Mouse (Mus musculus) left cerebral cortex, postnatal 25 days (tissue): ENCODE results near the gene Cnpy3. TPM values are rescaled to one million over a fixed set of nuclear protein-coding genes. Genes with fewer than 3 reads are reported as not detected.

Experiments
- DNase-seq, 2 experiments: peaks; one replicate each; pipeline ENCODE4 v3.0.0; 2022; ENCODE audit warnings: low spot score in 2 of 2, mixed read lengths in 1 of 2
- intact Hi-C: fragments of 180-260 bp; cut with DNase I; formaldehyde crosslinking; loops from one replicate; pipeline ENCODE4 v1.15.1; 2025
- total RNA-seq, 2 experiments: library from RNA; stranded (reverse); gene quantifications; 2 replicates each; pipeline ENCODE4 v1.2.3; 2021

The Cnpy3 gene
- total RNA-seq, 2 experiments from 2014 or later, result 65.5 to 66.0 TPM

GRCm38 (mm10) chr17:46725731-46726645, 26.0 kb downstream of the Cnpy3 start:
- no peak for DNase-seq
- intact Hi-C loops, result no loop called here

- DNase-seq, result no peak
- intact Hi-C loops, result no loop called here
Observed at GRCm38 (mm10) chr17:46725273-46725672, 26.7 kb downstream of the Cnpy3 start.

GRCm38 (mm10) chr17:46724477-46725084, 27.4 kb downstream of the Cnpy3 start:
- DNase-seq, result no peak
- intact Hi-C loops, result no loop called here

- intact Hi-C loops, result no loop called here
Observed at GRCm38 (mm10) chr17:46721077-46721476, 30.9 kb downstream of the Cnpy3 start.

DNA sequence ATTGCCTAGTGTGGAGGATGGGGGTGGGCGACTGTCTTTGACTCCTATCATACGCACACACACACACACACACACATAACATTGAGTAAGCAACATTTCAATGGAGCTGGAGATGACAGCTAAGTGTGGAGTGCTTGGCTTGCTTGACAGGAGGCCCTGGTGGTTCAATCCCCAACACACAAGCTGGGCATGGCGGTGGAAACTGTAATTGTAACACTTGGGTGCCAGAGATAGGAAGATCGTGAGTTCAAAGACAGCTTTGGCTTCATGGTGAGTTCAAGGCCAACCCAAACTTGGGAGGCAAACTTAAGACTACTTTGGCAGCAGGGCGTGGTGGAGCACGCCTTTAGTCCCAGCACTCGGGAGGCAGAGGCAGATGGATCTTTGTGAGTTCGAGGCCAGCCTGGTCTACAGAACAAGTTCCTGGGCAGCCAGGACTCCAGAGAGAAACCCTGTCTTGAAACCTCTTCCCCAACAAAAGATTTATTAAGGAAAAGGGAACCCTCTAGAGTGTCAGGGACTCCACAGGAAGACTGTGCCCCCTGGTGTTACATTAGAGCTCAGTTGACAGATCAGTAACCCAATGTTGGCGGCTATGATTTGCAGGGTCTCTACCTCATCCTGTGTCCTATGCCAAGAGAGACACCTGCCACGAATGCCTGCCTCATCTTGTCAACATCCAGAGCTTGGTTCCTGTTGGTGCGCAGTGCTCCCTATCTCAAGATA, 37.1 kb downstream of the Cnpy3 start:
- no peak for DNase-seq
- intact Hi-C loops, result loop anchor here (5.0 kb wide), 1 partner anchor 68 kb away; the partner anchor contains the start of genes Klc4 and Mrpl2

More at GRCm38 (mm10) chr17:46721077-46721476, 30.9 kb downstream of the Cnpy3 start:
- no peak for DNase-seq

- intact Hi-C loops, result loop anchor here (5.0 kb wide), 1 partner anchor 67 kb away; the partner anchor contains the start of genes Klc4 and Mrpl2
- DNase-seq, result no peak
Observed at GRCm38 (mm10) chr17:46713849-46714248, 38.2 kb downstream of the Cnpy3 start.

DNA sequence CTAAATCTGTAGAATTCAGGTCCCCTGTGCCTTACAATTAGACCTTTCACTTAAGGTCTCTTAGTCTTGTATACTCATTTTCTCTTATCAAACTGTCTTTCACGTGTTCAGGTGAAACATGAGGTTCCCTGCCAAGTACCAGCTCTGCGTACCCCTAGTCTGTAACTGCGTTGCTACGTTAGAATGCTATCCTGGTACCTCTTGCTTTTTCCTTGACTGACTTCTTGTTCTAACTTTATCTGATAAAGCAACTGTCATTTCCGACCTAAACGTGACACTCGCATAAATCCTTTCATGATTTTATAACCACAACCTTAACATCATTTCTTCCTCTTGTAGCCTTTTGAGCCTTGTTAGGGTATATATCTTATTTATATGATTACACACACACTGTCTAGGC, 39.6 kb downstream of the Cnpy3 start:
- intact Hi-C loops, result loop anchor here (5.0 kb wide), 1 partner anchor 65 kb away; the partner anchor contains the start of genes Klc4 and Mrpl2
- no peak for DNase-seq

- DNase-seq, result peak in 1 of 2 experiments; percentile 35
- intact Hi-C loops, result loop anchor here (5.0 kb wide), 1 partner anchor 64 kb away; the partner anchor contains the start of genes Klc4 and Mrpl2
Observed at GRCm38 (mm10) chr17:46711612-46712271, 40.3 kb downstream of the Cnpy3 start.

- intact Hi-C loops, result loop anchor here (5.0 kb wide), 1 partner anchor 64 kb away; the partner anchor contains the start of genes Klc4 and Mrpl2
- peak; percentile 91 to 97 for DNase-seq
Observed at GRCm38 (mm10) chr17:46710959-46711597, 40.9 kb downstream of the Cnpy3 start, which contains the start of gene Pex6. Pex6 (plus strand) TSS chr17:46711463.

GRCm38 (mm10) chr17:46706375-46707089, 45.5 kb downstream of the Cnpy3 start:
- intact Hi-C loops, result no loop called here
- no peak for DNase-seq

GRCm38 (mm10) chr17:46704887-46705835, 46.9 kb downstream of the Cnpy3 start, which contains the start of gene Ppp2r5d:
Ppp2r5d (minus strand) TSS chr17:46705111.
- intact Hi-C loops, result loop anchor here (2.0 kb wide), 1 partner anchor 24 kb away; the partner anchor contains the start of gene Klhdc3
- DNase-seq, result peak; percentile 95 to 99

- intact Hi-C loops, result loop anchor here (2.0 kb wide), 1 partner anchor 23 kb away; the partner anchor contains the start of gene Klhdc3
Observed at GRCm38 (mm10) chr17:46703971-46704886, 47.8 kb downstream of the Cnpy3 start.

DNA sequence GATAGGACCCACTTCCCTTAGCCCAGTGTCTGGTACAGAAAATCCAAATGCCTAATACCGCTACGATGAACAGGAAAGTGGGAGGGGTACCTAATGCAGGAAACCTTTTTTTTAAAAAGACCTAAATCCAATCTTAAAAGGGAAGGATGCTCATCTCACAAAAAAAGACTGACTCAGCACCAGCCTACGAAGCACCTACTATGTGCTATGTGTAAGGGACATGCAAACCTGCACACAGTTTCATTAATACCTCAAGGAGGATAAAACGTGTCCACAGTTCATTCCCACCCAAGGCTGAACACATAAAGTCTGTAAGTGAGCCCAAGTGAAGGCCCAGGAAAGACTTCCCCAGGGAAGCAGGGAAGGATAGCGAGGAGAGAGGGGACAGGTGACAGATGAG, 49.5 kb downstream of the Cnpy3 start:
- intact Hi-C loops, result no loop called here
- DNase-seq, result no peak

More at GRCm38 (mm10) chr17:46703971-46704886, 47.8 kb downstream of the Cnpy3 start:
- no peak for DNase-seq

DNA sequence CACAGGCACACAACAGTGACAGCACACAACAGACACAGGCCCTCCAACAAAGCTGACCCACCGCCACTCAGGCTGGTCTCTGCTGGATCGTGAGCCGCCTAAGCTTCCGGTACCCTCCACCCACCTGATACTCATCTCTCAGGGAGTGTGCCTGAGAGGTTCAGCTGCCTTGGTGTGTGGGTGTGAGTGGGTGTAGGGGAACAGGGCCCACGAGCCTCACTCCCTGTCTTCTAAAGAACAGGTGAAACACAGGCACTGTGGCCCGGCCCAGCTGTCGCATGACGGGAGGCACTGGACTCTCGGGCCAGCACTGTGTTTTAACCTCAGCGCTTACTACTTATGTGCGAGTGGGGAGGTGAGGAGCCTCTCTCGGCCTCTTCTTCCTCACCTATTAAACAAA, 49.9 kb downstream of the Cnpy3 start:
- intact Hi-C loops, result no loop called here
- no peak for DNase-seq

DNA sequence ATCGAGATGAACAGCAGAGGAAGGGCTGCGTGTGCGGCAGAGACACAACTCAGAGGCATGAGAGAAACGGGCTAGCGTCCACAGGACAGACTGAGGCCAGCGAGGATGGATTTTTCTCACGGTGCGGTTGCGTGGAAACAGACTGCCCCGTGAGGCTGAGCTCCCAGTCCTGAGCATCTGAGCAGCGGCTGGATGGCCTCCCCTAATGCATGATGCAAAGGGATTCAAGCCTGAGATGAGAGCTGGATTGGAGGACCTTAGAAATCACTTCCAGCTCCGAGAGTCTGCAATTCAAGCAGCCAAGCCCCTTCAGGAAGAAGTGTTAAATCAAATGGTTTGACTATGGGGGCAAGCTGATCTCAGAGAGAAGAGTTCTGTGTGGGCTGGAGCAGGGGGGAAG, 50.5 kb downstream of the Cnpy3 start:
- DNase-seq, result no peak
- intact Hi-C loops, result no loop called here

- intact Hi-C loops, result no loop called here
- no peak for DNase-seq
Observed at GRCm38 (mm10) chr17:46699912-46700311, 52.1 kb downstream of the Cnpy3 start.
